Mouse (Mus musculus) G1E (cell line): Measurements from ENCODE around the gene Col4a1. TPM values are rescaled to one million over a fixed set of nuclear protein-coding genes. Genes with fewer than 3 reads are reported as not detected.

Experiments
- ATAC-seq: 2 replicates; pipeline ENCODE4 v1.8.0; 2016; ENCODE audit warnings: mild to moderate bottlenecking; ENCODE audit not compliant: insufficient number of reproducible peaks, poor library complexity, low FRiP score, severe bottlenecking; ENCODE audit errors: extremely low read depth
- DNase-seq: peaks from one replicate; pipeline ENCODE4 v3.0.0; 2012; ENCODE audit warnings: low spot score
- H3K27me3 ChIP-seq: 2 replicates; pipeline ENCODE4 v1.6.1; 2012; ENCODE audit warnings: mild to moderate bottlenecking, low read length, inconsistent platforms; ENCODE audit not compliant: insufficient read depth
- H3K36me3 ChIP-seq: replicated peaks from 2 replicates; pipeline ENCODE3; 2012; ENCODE audit warnings: mild to moderate bottlenecking, inconsistent platforms
- H3K4me1 ChIP-seq: 2 replicates; pipeline ENCODE4 v1.6.1; 2012; ENCODE audit warnings: low read depth, low read length, inconsistent platforms, mixed read lengths; ENCODE audit not compliant: insufficient read depth
- H3K4me3 ChIP-seq: 2 replicates; pipeline ENCODE4 v1.5.1; 2012; ENCODE audit warnings: low read depth, mild to moderate bottlenecking, inconsistent platforms, low read length, moderate library complexity, mixed read lengths
- H3K9me3 ChIP-seq: replicated peaks from 2 replicates; pipeline ENCODE4 v1.6.1; 2012; ENCODE audit warnings: inconsistent platforms
- CTCF ChIP-seq: IDR thresholded peaks from 2 replicates; pipeline ENCODE4 v1.5.1; 2012; ENCODE audit warnings: low read depth, low read length, inconsistent platforms, mixed read lengths
- GATA1 ChIP-seq: IDR thresholded peaks from 2 replicates; pipeline ENCODE4 v1.6.1; 2012; ENCODE audit warnings: borderline replicate concordance, low read length, inconsistent platforms, mixed read lengths
- GATA2 ChIP-seq: IDR thresholded peaks from 2 replicates; pipeline ENCODE4 v1.6.1; 2012; ENCODE audit warnings: low read depth, low read length, inconsistent platforms, borderline replicate concordance
- POLR2AphosphoS5 ChIP-seq: IDR thresholded peaks from 2 replicates; pipeline ENCODE4 v1.6.1; 2012; ENCODE audit warnings: low read depth, low read length, inconsistent platforms; ENCODE audit not compliant: insufficient replicate concordance
- TAL1 ChIP-seq: conservative IDR thresholded peaks from 2 replicates; pipeline ENCODE4 v1.6.1; 2012; ENCODE audit warnings: low read depth, low read length, inconsistent platforms, mixed read lengths
- polyA plus RNA-seq: library from polyadenylated mRNA; stranded (reverse); fragments of >175 nt; gene quantifications from 2 replicates; pipeline ENCODE4 v1.2.3, GENCODE M21; 2012
- total RNA-seq, 2 experiments: library from RNA; stranded (forward) in 1 of 2; stranded (reverse) in 1 of 2; fragments of 200-1000 nt in 1 of 2; fragments of >200 nt in 1 of 2; fragmentation: Nextera tagmentation in 1 of 2; gene quantifications; 2 replicates each; pipeline ENCODE4 v1.2.3; 2014 to 2017

The Col4a1 gene
- total and polyA plus RNA-seq, 3 experiments = 0.05 TPM; not detected in 2

DNA sequence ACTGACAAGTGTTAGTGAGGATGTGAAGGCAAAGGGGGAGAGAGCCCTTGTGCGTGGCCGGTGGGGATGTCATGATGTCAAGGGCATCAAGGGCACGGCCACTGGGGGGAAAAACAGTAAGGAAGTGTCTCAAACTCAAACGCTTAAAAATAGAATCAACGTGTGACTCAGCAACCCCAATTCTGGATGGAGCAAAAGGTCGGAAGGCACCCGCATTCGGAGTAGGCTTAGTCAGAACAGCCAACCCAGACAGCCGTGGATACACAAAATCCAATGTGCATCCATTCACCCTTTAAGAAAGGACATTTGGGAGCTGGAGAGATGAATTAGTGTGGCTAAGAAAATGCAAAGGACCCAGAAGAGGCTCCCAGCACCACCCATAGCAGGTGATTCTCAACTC is 107.1 kb downstream of the Col4a1 start:
- DNase-seq (no peak), ATAC-seq (no peak)
- Histone ChIP-seq H3K36me3 (no peaks in the 10 kb centered on the region), H3K9me3 (no peaks in the 10 kb centered on the region), H3K4me1 (no peaks in the 10 kb centered on the region), H3K4me3 (no peak overlapping the region), H3K27me3 (peaks cover 12% of the 10 kb centered on the region; the same call in 1 of the 2 replicates)
- TF ChIP-seq GATA2 (no peak), POLR2AphosphoS5 (no peak), TAL1 (no peak), CTCF (no peak), GATA1 (no peak)

DNA sequence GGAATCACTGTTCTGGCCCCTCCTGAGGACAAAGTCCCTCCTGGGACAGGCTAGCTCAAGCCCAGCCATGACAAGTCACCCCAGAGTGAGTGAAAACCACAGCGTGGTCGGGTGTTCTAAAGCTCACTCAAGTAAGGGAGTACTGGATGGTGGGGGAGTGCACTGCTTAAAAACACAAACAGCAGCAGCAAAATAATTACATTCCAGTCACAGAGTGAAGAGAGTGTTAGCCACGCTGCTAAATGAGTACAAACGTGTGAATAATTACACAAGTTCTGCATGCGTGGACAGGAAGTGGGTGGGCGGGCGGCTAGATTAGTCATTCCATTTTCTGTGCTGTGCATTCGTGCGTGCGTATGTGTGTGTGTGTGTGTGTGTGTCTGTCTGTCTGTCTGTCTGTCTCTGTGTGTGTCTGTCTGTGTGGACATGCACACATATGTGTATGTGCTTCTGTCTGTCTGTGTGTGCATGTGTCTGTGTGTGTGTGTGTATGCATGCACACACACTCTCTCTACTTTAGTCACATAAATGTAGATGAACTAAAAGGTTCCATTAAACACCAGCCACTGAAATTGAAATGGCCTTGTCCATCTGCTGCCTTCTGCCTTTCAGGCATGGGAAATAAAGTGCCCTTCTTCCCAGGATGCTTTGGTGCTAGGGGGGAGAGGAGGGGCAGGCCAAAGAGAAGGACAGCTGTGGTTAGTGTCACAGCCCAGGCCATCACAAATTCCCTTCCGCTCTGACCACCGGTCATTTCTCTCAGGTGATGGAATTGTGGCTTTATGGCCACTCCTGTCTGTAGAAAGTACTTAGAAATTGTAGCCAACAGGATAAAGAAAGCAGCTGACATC is 109.1 kb downstream of the Col4a1 start:
- no peaks in the 10 kb centered on the region for H3K9me3 ChIP-seq
- no peak for DNase-seq
- no peaks in the 10 kb centered on the region for H3K36me3 ChIP-seq
- H3K4me1 ChIP-seq = no peaks in the 10 kb centered on the region
- H3K27me3 ChIP-seq = peaks cover 10% of the 10 kb centered on the region; the same call in 1 of the 2 replicates
- no peak overlapping the region for H3K4me3 ChIP-seq
- no peak for ATAC-seq
- no peak for TF ChIP-seq GATA2
- no peak for TF ChIP-seq POLR2AphosphoS5

DNA sequence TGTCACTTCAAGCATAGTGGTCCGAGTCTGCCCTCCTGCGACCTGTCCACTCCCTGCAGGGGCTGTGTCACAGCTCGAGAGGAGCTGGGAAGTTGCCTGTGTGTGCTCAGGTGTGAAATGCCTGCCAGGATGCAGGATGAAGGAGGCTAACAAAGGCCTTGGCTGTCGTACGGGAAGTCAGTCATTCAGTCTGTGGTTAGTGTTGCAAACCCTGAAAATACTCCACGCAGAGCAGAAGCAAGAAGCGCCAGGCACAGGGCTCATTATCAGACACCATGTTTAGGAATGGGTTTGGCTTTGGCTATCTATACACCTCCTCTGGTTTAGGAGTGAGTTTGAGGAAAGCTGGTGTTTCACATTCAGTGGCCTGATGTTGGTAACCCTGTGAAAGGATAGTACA is 114.0 kb downstream of the Col4a1 start:
- DNase-seq (no peak), ATAC-seq (no peak)
- Histone ChIP-seq H3K4me3 (no peak overlapping the region), H3K36me3 (no peaks in the 10 kb centered on the region), H3K9me3 (no peaks in the 10 kb centered on the region), H3K4me1 (no peaks in the 10 kb centered on the region), H3K27me3 (peaks cover 21% of the 10 kb centered on the region)
- TF ChIP-seq POLR2AphosphoS5 (no peak), CTCF (no peak), GATA2 (no peak), TAL1 (no peak), GATA1 (no peak)

DNA sequence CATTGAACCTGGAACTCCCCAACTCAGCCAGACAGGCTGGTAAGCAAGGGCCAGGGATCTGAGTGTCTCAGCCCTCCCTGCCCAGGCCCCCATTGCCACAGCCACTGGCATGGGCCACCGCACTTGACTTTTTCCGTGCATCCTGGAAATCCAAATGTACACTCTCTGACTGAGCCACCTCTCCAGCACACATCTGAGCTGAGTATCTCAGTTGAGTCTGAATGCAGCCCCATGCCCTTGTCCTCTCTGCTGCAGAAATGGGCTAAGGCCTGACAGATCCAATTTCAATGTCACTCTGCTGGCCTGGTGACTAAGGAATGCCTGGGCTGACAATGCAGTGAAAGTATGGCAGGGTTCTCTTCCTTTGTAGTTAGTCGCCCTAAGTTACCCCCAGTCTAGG is 114.6 kb downstream of the Col4a1 start:
- TF ChIP-seq TAL1 (no peak), CTCF (no peak), POLR2AphosphoS5 (no peak), GATA1 (no peak), GATA2 (no peak)
- Histone ChIP-seq H3K36me3 (no peaks in the 10 kb centered on the region), H3K4me1 (no peaks in the 10 kb centered on the region), H3K9me3 (no peaks in the 10 kb centered on the region), H3K27me3 (peaks cover 21% of the 10 kb centered on the region), H3K4me3 (no peak overlapping the region)
- no peak for DNase-seq
- no peak for ATAC-seq

DNA sequence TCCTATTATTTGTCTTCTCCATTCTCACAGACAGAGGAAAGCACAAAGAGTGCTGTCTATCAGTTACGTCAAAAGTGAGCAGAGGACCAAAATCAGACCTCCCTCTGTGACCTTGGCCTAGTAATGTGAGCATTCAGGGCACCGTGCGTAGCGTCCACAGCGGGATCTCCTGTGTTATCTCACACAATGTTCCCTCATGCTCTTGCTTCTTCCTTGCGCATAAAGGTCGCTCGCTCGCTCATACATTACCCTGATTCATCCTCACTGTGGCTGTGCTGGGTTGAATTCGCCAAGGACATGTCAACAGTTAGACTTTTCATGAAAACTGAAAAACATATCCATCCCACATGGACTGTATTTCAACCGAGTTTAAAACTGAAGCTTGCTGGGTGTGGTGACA is 115.4 kb downstream of the Col4a1 start:
- peaks cover 17% of the 10 kb centered on the region for H3K27me3 ChIP-seq

DNA sequence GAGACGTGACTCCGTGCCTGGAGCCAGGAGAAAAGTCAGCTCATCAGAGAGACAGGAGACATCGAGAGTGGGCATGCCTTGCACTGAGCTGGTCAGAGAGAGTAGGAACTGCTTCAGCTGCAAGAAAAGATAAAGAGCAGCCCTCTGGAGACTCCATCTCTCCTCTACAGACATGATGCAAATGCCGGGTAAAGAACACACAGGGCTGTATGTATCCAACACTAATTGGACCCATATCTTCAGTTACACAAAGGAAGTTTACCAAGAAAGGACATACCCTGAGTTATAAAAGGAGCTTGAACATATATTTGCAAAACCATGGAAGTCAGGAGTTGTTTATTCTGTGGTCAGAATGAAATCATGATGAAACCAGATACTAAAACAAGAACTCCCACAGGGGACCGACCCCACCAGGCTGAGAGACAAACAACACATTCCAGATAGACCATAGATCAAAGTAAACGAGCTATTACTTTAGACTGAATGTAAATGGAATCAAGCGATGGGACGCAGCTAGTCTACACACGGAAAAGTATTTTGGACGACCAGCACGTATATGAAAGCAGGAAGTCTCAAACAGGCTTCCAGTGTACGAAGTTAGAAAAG is 119.8 kb downstream of the Col4a1 start:
- no peak for ATAC-seq
- H3K9me3 ChIP-seq = no peaks in the 10 kb centered on the region
- H3K4me1 ChIP-seq = no peaks in the 10 kb centered on the region
- H3K36me3 ChIP-seq = no peaks in the 10 kb centered on the region
- no peak for DNase-seq
- TF ChIP-seq CTCF = no peak
- TF ChIP-seq GATA1 = no peak
- no peak for TF ChIP-seq GATA2
- TF ChIP-seq POLR2AphosphoS5 = no peak
- no peak for TF ChIP-seq TAL1
- H3K4me3 ChIP-seq = no peak overlapping the region
- H3K27me3 ChIP-seq = peaks cover 25% of the 10 kb centered on the region

More for the DNA sequence above, 115.4 kb downstream of the Col4a1 start:
- H3K4me3 ChIP-seq = no peak overlapping the region
- no peaks in the 10 kb centered on the region for H3K36me3 ChIP-seq
- DNase-seq (no peak), ATAC-seq (no peak)
- no peaks in the 10 kb centered on the region for H3K4me1 ChIP-seq
- TF ChIP-seq CTCF = no peak
- TF ChIP-seq POLR2AphosphoS5 = no peak
- no peak for TF ChIP-seq GATA1
- TF ChIP-seq TAL1 = no peak
- no peak for TF ChIP-seq GATA2
- no peaks in the 10 kb centered on the region for H3K9me3 ChIP-seq
